Mouse (Mus musculus): Measurements from ENCODE around the gene Nfkbia. TPM values are rescaled to one million over a fixed set of nuclear protein-coding genes. Genes with fewer than 3 reads are reported as not detected.

The Nfkbia gene
- polyA plus RNA-seq, 1 experiment from 2014 or later = 61.4 TPM

DNA sequence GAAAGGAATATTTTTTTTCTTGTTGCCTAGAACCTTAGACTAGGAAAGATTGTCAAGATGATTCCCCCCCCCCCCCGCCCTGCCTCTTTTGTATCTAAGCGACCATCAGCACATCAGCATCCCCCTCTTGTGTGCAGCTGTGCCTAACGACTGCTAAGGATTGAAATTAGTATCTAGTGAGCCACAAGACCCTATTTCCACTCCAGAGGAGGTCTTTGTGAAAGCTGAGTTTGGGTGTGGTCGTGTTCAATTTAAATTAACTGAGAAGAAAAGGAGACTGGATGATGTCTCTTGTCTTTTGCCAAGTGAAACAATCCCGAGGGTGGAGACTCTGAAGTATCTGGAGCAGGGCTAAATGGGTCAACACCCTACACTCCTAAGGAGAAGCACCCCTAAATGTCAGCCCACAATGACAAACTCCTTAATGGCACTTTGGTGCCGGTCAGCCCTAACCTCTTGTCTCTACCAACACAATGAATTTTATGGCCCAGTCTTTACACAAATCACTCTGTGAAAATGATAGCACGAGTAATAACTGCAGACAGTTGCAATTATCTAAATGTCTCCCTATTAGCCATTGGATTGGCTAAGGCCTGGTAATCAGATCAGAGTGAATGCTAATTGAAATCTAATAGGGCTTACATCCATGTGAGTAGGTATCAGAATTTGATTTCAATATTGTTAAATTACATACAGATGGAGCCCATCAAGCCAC lies 13.0 kb upstream of the Nfkbia start:
- H3K27me3 ChIP-seq = no peaks in the 10 kb centered on the region
- H3K9ac ChIP-seq = no peak overlapping the region
- no peak for ATAC-seq (replicated peaks; ENCODE audit: insufficient number of reproducible peaks, insufficient read depth, low FRiP score, low read depth)
- H3K4me2 ChIP-seq = no peak overlapping the region
- no peak overlapping the region for H3K27ac ChIP-seq
- no peaks in the 10 kb centered on the region for H3K9me3 ChIP-seq (replicated peaks)
- H3K4me1 ChIP-seq (replicated peaks) = peaks cover 3% of the 10 kb centered on the region; the same call in 1 of the 2 replicates
- no peaks in the 10 kb centered on the region for H3K36me3 ChIP-seq
- 60% methylated on average over 7 of the region's 7 CpGs for WGBS
- no peak overlapping the region for H3K4me3 ChIP-seq

DNA sequence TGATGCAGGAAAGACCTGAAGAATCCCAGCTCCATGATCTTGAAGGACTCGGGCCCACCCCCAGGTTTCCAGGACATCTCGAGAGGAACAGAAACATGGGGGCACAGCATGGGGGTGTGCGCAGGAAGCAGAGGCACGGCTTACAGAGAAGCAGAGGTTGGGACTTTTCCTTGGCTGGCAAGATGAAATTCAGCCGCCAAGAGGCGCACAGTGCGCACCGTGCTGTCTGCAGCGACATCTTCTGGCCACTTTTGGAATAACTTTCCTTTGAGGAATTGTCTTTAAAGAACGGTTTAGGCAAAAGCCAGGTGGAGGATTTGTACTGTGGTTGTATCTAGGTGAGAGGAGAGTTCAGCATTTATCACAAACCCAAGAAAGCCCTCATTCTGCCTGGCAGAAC lies 6.6 kb upstream of the Nfkbia start:
- H3K9ac ChIP-seq = peak overlapping the region; percentile 45; the same call in 1 of the 2 replicates

GRCm38 (mm10) chr12:55497737-55498136 lies 5.3 kb upstream of the Nfkbia start:
- Histone ChIP-seq H3K4me3 (no peak overlapping the region), H3K4me2 (no peak overlapping the region), H3K27ac (no peak overlapping the region), H3K4me1 (replicated peaks) (peaks cover 20% of the 10 kb centered on the region), H3K27me3 (no peaks in the 10 kb centered on the region), H3K36me3 (no peaks in the 10 kb centered on the region), H3K9me3 (replicated peaks) (no peaks in the 10 kb centered on the region), H3K9ac (no peak overlapping the region)
- no peak for ATAC-seq (replicated peaks; ENCODE audit: insufficient number of reproducible peaks, insufficient read depth, low FRiP score, low read depth)
- 48% methylated on average over 8 of the region's 8 CpGs for WGBS

More for the DNA sequence above, 6.6 kb upstream of the Nfkbia start:
- WGBS = 0% methylated on average over 10 of the region's 10 CpGs
- Histone ChIP-seq H3K27me3 (no peaks in the 10 kb centered on the region), H3K27ac (no peak overlapping the region), H3K4me2 (peak overlapping the region; percentile 50), H3K9me3 (replicated peaks) (no peaks in the 10 kb centered on the region), H3K36me3 (no peaks in the 10 kb centered on the region), H3K4me1 (replicated peaks) (peaks cover 12% of the 10 kb centered on the region), H3K4me3 (0 out of 2 replicates have a peak overlapping the region, but pooled peaks have one; percentile 14)
- peak; percentile 72 for ATAC-seq (replicated peaks; ENCODE audit: insufficient number of reproducible peaks, insufficient read depth, low FRiP score, low read depth)

- H3K36me3 ChIP-seq = peaks cover 2% of the 10 kb centered on the region; the same call in 1 of the 2 replicates
- 64% methylated on average over 5 of the region's 5 CpGs for WGBS
- H3K4me2 ChIP-seq = no peak overlapping the region
- ATAC-seq (replicated peaks; ENCODE audit: insufficient number of reproducible peaks, insufficient read depth, low FRiP score, low read depth) = no peak
- no peak overlapping the region for H3K9ac ChIP-seq
- no peak overlapping the region for H3K4me3 ChIP-seq
- H3K9me3 ChIP-seq (replicated peaks) = no peaks in the 10 kb centered on the region
- H3K4me1 ChIP-seq (replicated peaks) = peaks cover 26% of the 10 kb centered on the region
- H3K27me3 ChIP-seq = no peaks in the 10 kb centered on the region
- H3K27ac ChIP-seq = no peak overlapping the region
Measured at GRCm38 (mm10) chr12:55495902-55496605, 3.6 kb upstream of the Nfkbia start.

- Histone ChIP-seq H3K9me3 (replicated peaks) (no peaks in the 10 kb centered on the region), H3K4me2 (no peak overlapping the region), H3K27ac (no peak overlapping the region), H3K9ac (no peak overlapping the region), H3K27me3 (no peaks in the 10 kb centered on the region), H3K36me3 (peaks cover 10% of the 10 kb centered on the region), H3K4me1 (replicated peaks) (peaks cover 33% of the 10 kb centered on the region), H3K4me3 (no peak overlapping the region)
- no peak for ATAC-seq (replicated peaks; ENCODE audit: insufficient number of reproducible peaks, insufficient read depth, low FRiP score, low read depth)
- 35% methylated on average over 9 of the region's 9 CpGs for WGBS
Measured at GRCm38 (mm10) chr12:55495114-55495901, 2.9 kb upstream of the Nfkbia start.

DNA sequence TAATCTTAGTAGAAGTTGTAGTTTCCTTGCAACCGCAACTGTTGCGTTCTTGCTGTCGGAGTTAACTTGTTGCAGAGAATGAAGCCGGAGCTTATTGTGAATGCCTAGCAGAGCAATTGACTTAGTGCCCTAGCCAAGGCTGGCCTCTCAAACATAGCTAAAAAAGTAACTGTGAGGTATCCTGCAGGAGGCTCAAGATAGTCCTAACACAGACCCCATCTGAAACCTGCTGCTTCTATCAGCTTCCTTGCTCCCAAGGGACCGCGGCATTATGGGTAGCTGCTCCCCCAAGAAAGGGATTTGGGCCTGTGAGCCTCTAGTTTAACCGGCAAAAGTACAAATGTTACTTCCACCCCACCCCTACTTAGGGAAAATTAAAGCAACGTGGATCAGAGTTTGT lies 934 bp upstream of the Nfkbia start:
- WGBS = 36% methylated on average over 8 of the region's 8 CpGs
- no peak for ATAC-seq (replicated peaks; ENCODE audit: insufficient number of reproducible peaks, insufficient read depth, low FRiP score, low read depth)
- Histone ChIP-seq H3K9ac (peak overlapping the region; percentile 99; the same call in 1 of the 2 replicates), H3K27me3 (no peaks in the 10 kb centered on the region), H3K27ac (peak overlapping the region; percentile 100), H3K9me3 (replicated peaks) (no peaks in the 10 kb centered on the region), H3K4me2 (peak overlapping the region; percentile 79), H3K36me3 (peaks cover 28% of the 10 kb centered on the region), H3K4me3 (peak overlapping the region; percentile 92), H3K4me1 (replicated peaks) (peaks cover 40% of the 10 kb centered on the region)

- H3K4me3 ChIP-seq = peak overlapping the region; percentile 92
- H3K9ac ChIP-seq = peak overlapping the region; percentile 99
- H3K4me2 ChIP-seq = peak overlapping the region; percentile 79
- no peak for ATAC-seq (replicated peaks; ENCODE audit: insufficient number of reproducible peaks, insufficient read depth, low FRiP score, low read depth)
- H3K27ac ChIP-seq = peak overlapping the region; percentile 100
- no peaks in the 10 kb centered on the region for H3K27me3 ChIP-seq
- peaks cover 33% of the 10 kb centered on the region for H3K36me3 ChIP-seq
- H3K4me1 ChIP-seq (replicated peaks) = peaks cover 37% of the 10 kb centered on the region
- H3K9me3 ChIP-seq (replicated peaks) = no peaks in the 10 kb centered on the region
- 2% methylated on average over 12 of the region's 12 CpGs for WGBS
Measured at GRCm38 (mm10) chr12:55492941-55493340, 494 bp upstream of the Nfkbia start.

DNA sequence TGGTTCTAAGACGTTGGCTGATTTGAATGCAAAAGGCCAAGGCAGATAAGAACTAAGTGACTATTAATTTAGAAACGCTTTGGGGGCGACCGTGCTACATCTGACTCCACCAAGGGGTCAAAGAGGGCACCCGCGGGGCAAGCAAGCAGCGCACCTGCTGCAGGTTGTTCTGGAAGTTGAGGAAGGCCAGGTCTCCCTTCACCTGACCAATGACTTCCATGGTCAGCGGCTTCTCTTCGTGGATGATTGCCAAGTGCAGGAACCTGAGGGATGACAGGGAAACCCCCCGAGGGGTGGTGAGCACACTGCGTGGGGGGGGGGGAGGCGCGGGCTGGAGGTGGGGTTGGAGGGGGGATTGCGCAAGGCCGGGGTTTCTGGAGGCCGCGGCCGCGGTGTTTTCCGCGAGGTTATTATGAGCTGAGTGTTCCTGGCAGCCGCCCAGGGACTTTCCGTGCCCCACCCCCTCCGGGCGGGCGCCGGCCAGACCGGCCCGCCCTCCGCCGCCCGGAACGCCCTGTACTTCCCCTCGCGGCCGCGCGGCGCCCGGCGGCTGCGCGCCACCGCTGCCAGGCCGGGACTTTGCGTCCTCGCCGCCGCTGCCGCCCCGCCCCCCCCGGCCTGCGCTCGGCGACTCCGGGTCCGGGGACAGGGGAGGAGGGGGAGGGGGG lies 797 bp downstream of the Nfkbia start:
- Histone ChIP-seq H3K27ac (peak overlapping the region; percentile 100), H3K27me3 (no peaks in the 10 kb centered on the region), H3K4me1 (replicated peaks) (peaks cover 37% of the 10 kb centered on the region), H3K4me2 (peak overlapping the region; percentile 79), H3K36me3 (peaks cover 37% of the 10 kb centered on the region), H3K9ac (peak overlapping the region; percentile 99), H3K9me3 (replicated peaks) (no peaks in the 10 kb centered on the region), H3K4me3 (peak overlapping the region; percentile 92)
- peak; percentile 90 for ATAC-seq (replicated peaks; ENCODE audit: insufficient number of reproducible peaks, insufficient read depth, low FRiP score, low read depth)
- under 1% methylated on average over 34 of the region's 57 CpGs for WGBS

- WGBS = 63% methylated on average over 13 of the region's 13 CpGs
- no peaks in the 10 kb centered on the region for H3K9me3 ChIP-seq (replicated peaks)
- peaks cover 37% of the 10 kb centered on the region for H3K36me3 ChIP-seq
- H3K9ac ChIP-seq = peak overlapping the region; percentile 99
- ATAC-seq (replicated peaks; ENCODE audit: insufficient number of reproducible peaks, insufficient read depth, low FRiP score, low read depth) = no peak
- H3K27me3 ChIP-seq = no peaks in the 10 kb centered on the region
- peak overlapping the region; percentile 100 for H3K27ac ChIP-seq
- peaks cover 37% of the 10 kb centered on the region for H3K4me1 ChIP-seq (replicated peaks)
- peak overlapping the region; percentile 79 for H3K4me2 ChIP-seq
- H3K4me3 ChIP-seq = peak overlapping the region; percentile 92
Measured at GRCm38 (mm10) chr12:55490722-55491449, 1.6 kb downstream of the Nfkbia start.

GRCm38 (mm10) chr12:55489986-55490721 lies 2.3 kb downstream of the Nfkbia start:
- peak overlapping the region; percentile 47 for H3K27ac ChIP-seq
- 76% methylated on average over 14 of the region's 14 CpGs for WGBS
- no peaks in the 10 kb centered on the region for H3K27me3 ChIP-seq
- H3K9ac ChIP-seq = peak overlapping the region; percentile 19; the same call in 1 of the 2 replicates
- H3K4me3 ChIP-seq = peak overlapping the region; percentile 92
- peak overlapping the region; percentile 79 for H3K4me2 ChIP-seq
- ATAC-seq (replicated peaks; ENCODE audit: insufficient number of reproducible peaks, insufficient read depth, low FRiP score, low read depth) = no peak
- peaks cover 37% of the 10 kb centered on the region for H3K36me3 ChIP-seq
- no peaks in the 10 kb centered on the region for H3K9me3 ChIP-seq (replicated peaks)
- peaks cover 37% of the 10 kb centered on the region for H3K4me1 ChIP-seq (replicated peaks)

Data from heart, embryonic 15.5 days (tissue).